Comparison of ENCODE assay signal across 8 mouse cellular contexts in the genomic region with DNA sequence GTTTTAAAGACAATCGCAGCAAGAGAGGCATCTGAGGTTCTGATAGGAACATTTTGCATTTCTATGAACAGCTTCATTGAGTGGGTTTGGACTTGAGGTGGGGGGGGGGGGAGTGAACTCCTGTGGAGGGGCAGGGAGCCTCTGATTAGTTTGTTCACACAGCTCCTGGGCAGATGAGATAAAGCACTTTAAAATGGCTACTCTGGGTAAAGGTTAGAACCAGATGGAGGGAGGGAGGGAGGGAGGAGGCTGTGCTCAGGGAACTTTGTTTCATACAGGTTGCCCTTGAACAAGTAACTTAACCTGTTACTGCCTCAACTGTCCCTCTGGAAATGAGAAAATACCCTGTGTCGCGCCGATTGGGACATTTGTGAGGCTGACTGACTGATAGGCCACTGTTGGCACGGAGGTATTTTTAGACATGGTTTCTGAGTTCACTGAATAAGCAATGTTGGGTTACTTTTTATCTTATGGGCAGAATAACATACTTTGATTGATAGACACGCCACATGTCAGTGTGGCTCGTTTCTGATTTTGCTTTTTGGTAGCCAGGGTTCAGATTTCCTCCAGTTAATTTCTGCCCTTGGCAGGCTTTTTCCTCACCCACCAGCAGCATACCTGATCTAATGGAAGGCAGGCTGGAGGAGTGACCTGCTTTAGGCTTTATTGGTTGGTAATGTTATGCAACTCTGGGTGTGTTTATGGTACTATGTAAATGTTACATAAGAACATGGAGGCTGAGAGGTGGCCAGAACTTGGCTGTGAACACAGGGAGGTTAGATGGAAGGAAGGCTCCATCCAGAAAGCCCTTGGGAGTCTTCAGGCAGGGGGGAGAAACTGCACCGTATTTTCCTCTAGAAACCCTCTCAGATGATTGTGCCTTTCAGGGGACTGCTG. TPM values are rescaled to one million over a fixed set of nuclear protein-coding genes. Genes with fewer than 3 reads are reported as not detected.
DNase-seq lines count a peak whose midpoint lies in the region; ATAC-seq and TF ChIP-seq lines count a peak whose summit lies in the region.

No protein-coding gene starts in this region.

- H3K4me1 ChIP-seq in heart, embryonic 10.5 days, result peaks cover 77% of the 10 kb centered on the region
- peaks cover 20 to 31% of the 10 kb centered on the region in 2 experiments for H3K4me1 ChIP-seq in MEL (ENCODE audit: control insufficient read depth in 1 of 2, insufficient read depth in 2 of 2, low read length in 2 of 2)
- H3K4me1 ChIP-seq in forebrain, embryonic 16.5 days (replicated peaks; ENCODE audit: control insufficient read depth, insufficient read depth, low read length), result peaks cover 44% of the 10 kb centered on the region
- peaks cover 60% of the 10 kb centered on the region for H3K4me1 ChIP-seq in liver, embryonic 15.5 days (replicated peaks)

- TF ChIP-seq RAD21 in MEL (IDR thresholded peaks at IDR 0.05; ENCODE audit: low read depth, low read length), result no peak

- peak; percentile 41 to 68 for TF ChIP-seq EP300 in MEL (IDR thresholded peaks at IDR 0.05; ENCODE audit: low read depth in 1 of 2, low read length in 2 of 2)

- no peak overlapping the region for H3K9ac ChIP-seq in MEL (ENCODE audit: control insufficient read depth, low read depth, low read length, poor library complexity, severe bottlenecking)
- no peak overlapping the region for H3K9ac ChIP-seq in forebrain, embryonic 16.5 days (replicated peaks; ENCODE audit: low read depth, low read length)
- H3K9ac ChIP-seq in liver, embryonic 15.5 days, result no peak overlapping the region

- H3K36me3 ChIP-seq in heart, embryonic 10.5 days, result no peaks in the 10 kb centered on the region
- peaks cover 0 to 37% of the 10 kb centered on the region in 2 experiments; a peak in 2 of 4 replicates for H3K36me3 ChIP-seq in MEL (ENCODE audit: control insufficient read depth in 1 of 2, insufficient read depth in 2 of 2, low read length in 2 of 2)
- no peaks in the 10 kb centered on the region for H3K36me3 ChIP-seq in forebrain, embryonic 16.5 days (ENCODE audit: control insufficient read depth, insufficient read depth)
- H3K36me3 ChIP-seq in liver, embryonic 15.5 days (replicated peaks), result no peaks in the 10 kb centered on the region

- peaks cover 56% of the 10 kb centered on the region for H3K79me2 ChIP-seq in MEL (ENCODE audit: control insufficient read depth, insufficient read depth, low read length, poor library complexity)

- H3K27me3 ChIP-seq in heart, embryonic 10.5 days (ENCODE audit: insufficient read depth, poor library complexity, severe bottlenecking), result peaks cover 7% of the 10 kb centered on the region; the same call in 1 of the 2 replicates
- H3K27me3 ChIP-seq in MEL (ENCODE audit: control insufficient read depth in 1 of 2, insufficient read depth in 2 of 2, low read length in 2 of 2), result no peaks in the 10 kb centered on the region
- no peaks in the 10 kb centered on the region for H3K27me3 ChIP-seq in forebrain, embryonic 16.5 days (replicated peaks; ENCODE audit: control insufficient read depth, insufficient read depth, low read length)
- H3K27me3 ChIP-seq in liver, embryonic 15.5 days, result peaks cover 42% of the 10 kb centered on the region

- 40% methylated on average over 8 of the region's 8 CpGs for WGBS in heart, embryonic 10.5 days
- 69% methylated on average over 8 of the region's 8 CpGs for WGBS in forebrain, embryonic 16.5 days
- 10% methylated on average over 8 of the region's 8 CpGs for WGBS in liver, embryonic 15.5 days (ENCODE audit: insufficient replicate concordance)

- no peak for TF ChIP-seq POLR2A in MEL (IDR thresholded peaks at IDR 0.05; ENCODE audit: control insufficient read depth in 1 of 2, insufficient read depth in 1 of 2, low read depth in 1 of 2, low read length in 2 of 2, poor library complexity in 1 of 2)

- no peaks in the 10 kb centered on the region for H3K9me3 ChIP-seq in heart, embryonic 10.5 days
- no peaks in the 10 kb centered on the region for H3K9me3 ChIP-seq in MEL (replicated peaks; ENCODE audit: insufficient read depth, low read length)
- H3K9me3 ChIP-seq in forebrain, embryonic 16.5 days (ENCODE audit: control insufficient read depth, low read length), result no peaks in the 10 kb centered on the region
- no peaks in the 10 kb centered on the region for H3K9me3 ChIP-seq in liver, embryonic 15.5 days (replicated peaks)

- peak overlapping the region; percentile 25; the same call in 1 of the 2 replicates for H3K4me3 ChIP-seq in heart, embryonic 10.5 days
- no peak overlapping the region for H3K4me3 ChIP-seq in MEL (ENCODE audit: control insufficient read depth in 1 of 2, insufficient read depth in 1 of 2, low read depth in 2 of 2, low read length in 2 of 2)
- H3K4me3 ChIP-seq in forebrain, embryonic 16.5 days (replicated peaks; ENCODE audit: low read length), result no peak overlapping the region
- H3K4me3 ChIP-seq in liver, embryonic 15.5 days (replicated peaks), result no peak overlapping the region

- peak overlapping the region; percentile 8 for H3K4me2 ChIP-seq in forebrain, embryonic 16.5 days (ENCODE audit: low read length)
- H3K4me2 ChIP-seq in liver, embryonic 15.5 days, result peak overlapping the region; percentile 85

- peak overlapping the region; percentile 98 for H3K27ac ChIP-seq in heart, embryonic 10.5 days
- H3K27ac ChIP-seq in MEL (ENCODE audit: control insufficient read depth, low read depth, low read length), result no peak overlapping the region; the same call in 1 of the 2 replicates
- no peak overlapping the region for H3K27ac ChIP-seq in forebrain, embryonic 16.5 days (ENCODE audit: low read length)
- H3K27ac ChIP-seq in liver, embryonic 15.5 days (replicated peaks), result peak overlapping the region; percentile 72

- no peak for ATAC-seq in forebrain, embryonic 16.5 days
- ATAC-seq in liver, embryonic 15.5 days (ENCODE audit: insufficient read depth), result peak; percentile 26; the same call in 1 of the 2 replicates

- no peak for DNase-seq in heart, embryonic 10.5 days (ENCODE audit: low spot score)
- DNase-seq in heart, adult 9 months (ENCODE audit: low spot score in 2 of 2), result no peak
- DNase-seq in MEL (ENCODE audit: low read depth, low spot score), result peak; percentile 69
- no peak for DNase-seq in right cerebral cortex, adult 2 months (ENCODE audit: low spot score in 2 of 2)
- DNase-seq in layer of hippocampus, postnatal 10 days (ENCODE audit: low spot score in 2 of 2), result no peak
- no peak for DNase-seq in urinary bladder, postnatal 10 days (ENCODE audit: low spot score)

- TF ChIP-seq CTCF in MEL (IDR thresholded peaks at IDR 0.05 in 2 of 3, conservative IDR thresholded peaks at IDR 0.05 in 1 of 3; ENCODE audit: control insufficient read depth in 1 of 3, insufficient read depth in 1 of 3, low read depth in 2 of 3, low read length in 3 of 3, poor library complexity in 1 of 3, severe bottlenecking in 1 of 3), result no peak

TF ChIP-seq in MEL, 35 proteins besides CTCF, POLR2A, EP300 and RAD21 (continues in another document):
- TF ChIP-seq RCOR1 (IDR thresholded peaks at IDR 0.05; ENCODE audit: low read depth, low read length) (peak; percentile 96), ZKSCAN1 (IDR thresholded peaks at IDR 0.05; ENCODE audit: low read depth, low read length) (no peak), JUND (IDR thresholded peaks at IDR 0.05; ENCODE audit: low read depth, low read length) (no peak), ZC3H11A (IDR thresholded peaks at IDR 0.05; ENCODE audit: low read depth, low read length) (no peak), MYC (IDR thresholded peaks at IDR 0.05; ENCODE audit: low read depth, low read length) (0 out of 2 replicates have a peak, but pooled peaks have one; percentile 52), MXI1 (IDR thresholded peaks at IDR 0.05; ENCODE audit: low read depth, low read length) (peak; percentile 14; the same call in 1 of the 2 replicates), TAL1 (IDR thresholded peaks at IDR 0.05; ENCODE audit: low read length) (peak; percentile 77), MAFK (IDR thresholded peaks at IDR 0.05; ENCODE audit: borderline replicate concordance, low read depth, low read length) (no peak), MAZ (IDR thresholded peaks at IDR 0.05; ENCODE audit: low read depth, low read length) (peak; percentile 91; the same call in 1 of the 2 replicates), ETS1 (IDR thresholded peaks at IDR 0.05; ENCODE audit: low read depth, low read length) (peak; percentile 44), TCF12 (IDR thresholded peaks at IDR 0.05; ENCODE audit: low read depth, low read length) (peak; percentile 85), GATA1 (IDR thresholded peaks at IDR 0.05; ENCODE audit: low read depth, low read length) (peak; percentile 60), BHLHE40 (IDR thresholded peaks at IDR 0.05; ENCODE audit: borderline replicate concordance, low read depth, low read length) (peak; percentile 26; the same call in 1 of the 2 replicates)

RNA-seq across cellular contexts. Expression of gene Acvr1b, which starts 3.2 kb away (rescaled TPM):
- polyA plus RNA-seq in heart, embryonic 10.5 days (2016; fragmentation: Nextera tagmentation; extraction: Ambion mirVana), result 5.4 and 5.6 TPM in 2 replicates
- 9.7 and 10.4 TPM in 2 replicates for total RNA-seq in MEL (2012; rRNA removed)
- polyA plus RNA-seq in MEL (2012; ENCODE audit: insufficient read depth in 1 of 2, insufficient read length in 2 of 2, low read depth in 1 of 2, low replicate concordance in 2 of 2, missing spikeins in 1 of 2), result 10 to 100 TPM in 1 of 2 experiments, not detected in 1; 13.2 TPM
- 26.0 and 27.4 TPM in 2 replicates for polyA plus RNA-seq in forebrain, embryonic 16.5 days (2015; fragmentation: Nextera tagmentation; extraction: Ambion mirVana)
- polyA plus RNA-seq in liver, embryonic 15.5 days (2015; fragmentation: Nextera tagmentation; extraction: Ambion mirVana), result 1.6 and 2.0 TPM in 2 replicates
- total RNA-seq in layer of hippocampus, postnatal 10 days (2021), result 10 to 100 TPM; 78.9 to 79.2 TPM

RNA-seq across cellular contexts. Expression of gene Grasp, which starts 46.9 kb away (rescaled TPM):
- polyA plus RNA-seq in heart, embryonic 10.5 days (2016; fragmentation: Nextera tagmentation; extraction: Ambion mirVana), result 3.4 and 5.0 TPM in 2 replicates
- total RNA-seq in MEL (2012; rRNA removed), result 3.7 and 4.1 TPM in 2 replicates
- 1 to 10 TPM in 1 of 2 experiments, not detected in 1; 6.3 TPM for polyA plus RNA-seq in MEL (2012; ENCODE audit: insufficient read depth in 1 of 2, insufficient read length in 2 of 2, low read depth in 1 of 2, low replicate concordance in 2 of 2, missing spikeins in 1 of 2)
- polyA plus RNA-seq in forebrain, embryonic 16.5 days (2015; fragmentation: Nextera tagmentation; extraction: Ambion mirVana), result 1.3 and 1.8 TPM in 2 replicates
- polyA plus RNA-seq in liver, embryonic 15.5 days (2015; fragmentation: Nextera tagmentation; extraction: Ambion mirVana), result 0.37 and 0.46 TPM in 2 replicates
- 10 to 100 TPM; 33.3 to 35.3 TPM for total RNA-seq in layer of hippocampus, postnatal 10 days (2021)

RNA-seq across cellular contexts. Expression of gene Acvrl1, which starts 48.7 kb away (rescaled TPM):
- 2.7 and 5.2 TPM in 2 replicates for polyA plus RNA-seq in heart, embryonic 10.5 days (2016; fragmentation: Nextera tagmentation; extraction: Ambion mirVana)
- total RNA-seq in MEL (2012; rRNA removed), result 0.08 TPM in 1 of 2 replicates, not detected in the other
- under 1 TPM in 1 of 2 experiments, not detected in 1; 0.18 TPM for polyA plus RNA-seq in MEL (2012; ENCODE audit: insufficient read depth in 1 of 2, insufficient read length in 2 of 2, low read depth in 1 of 2, low replicate concordance in 2 of 2, missing spikeins in 1 of 2)
- 8.0 and 8.4 TPM in 2 replicates for polyA plus RNA-seq in forebrain, embryonic 16.5 days (2015; fragmentation: Nextera tagmentation; extraction: Ambion mirVana)
- 1.4 and 2.6 TPM in 2 replicates for polyA plus RNA-seq in liver, embryonic 15.5 days (2015; fragmentation: Nextera tagmentation; extraction: Ambion mirVana)
- total RNA-seq in layer of hippocampus, postnatal 10 days (2021), result 1 to 10 TPM; 9.0 to 9.8 TPM

Comparison
In these comparisons a context has a peak if more than half of its experiments do, and no peak if none do; other contexts are left out.
1. H3K27ac ChIP-seq: peak in heart, embryonic 10.5 days (single experiment) and liver, embryonic 15.5 days (single experiment); none in MEL (single experiment) and forebrain, embryonic 16.5 days (single experiment).